Mouse (Mus musculus) liver, embryonic 15.5 days (tissue): ENCODE data around the gene Il17f. TPM values are rescaled to one million over a fixed set of nuclear protein-coding genes. Genes with fewer than 3 reads are reported as not detected.
"Not testable (repeated sequence)": the region's sequence is repeated elsewhere in the genome, so short reads cannot be mapped to it uniquely, and the experiment has no call there.

Experiments used
- ATAC-seq: fragments of 200-750 bp; cut with Nextera tagmentation; 2 replicates; pipeline ENCODE4 v1.8.0; 2017; ENCODE audit warnings: moderate number of reproducible peaks, mild to moderate bottlenecking, moderate library complexity; ENCODE audit not compliant: insufficient read depth
- H3K27ac ChIP-seq: fragments of 300-500 bp; sonication (generic); replicated peaks from 2 replicates; pipeline ENCODE4 v1.5.1; 2015; ENCODE audit warnings: mild to moderate bottlenecking, inconsistent platforms
- H3K27me3 ChIP-seq: fragments of 300-500 bp; sonication (generic); 2 replicates; pipeline ENCODE4 v1.6.1; 2015; ENCODE audit warnings: mild to moderate bottlenecking, inconsistent platforms
- H3K36me3 ChIP-seq: fragments of 300-500 bp; sonication (generic); replicated peaks from 2 replicates; pipeline ENCODE4 v1.6.1; 2015; ENCODE audit warnings: moderate library complexity, mild to moderate bottlenecking, inconsistent platforms
- H3K4me1 ChIP-seq: fragments of 300-500 bp; sonication (generic); replicated peaks from 2 replicates; pipeline ENCODE4 v1.6.1; 2015; ENCODE audit warnings: inconsistent platforms
- H3K4me2 ChIP-seq: fragments of 300-500 bp; sonication (generic); 2 replicates; pipeline ENCODE4 v1.6.1; 2015; ENCODE audit warnings: moderate library complexity, mild to moderate bottlenecking, inconsistent platforms
- H3K4me3 ChIP-seq: fragments of 300-500 bp; sonication (generic); replicated peaks from 2 replicates; pipeline ENCODE4 v1.5.1; 2015; ENCODE audit warnings: mild to moderate bottlenecking, inconsistent platforms
- H3K9ac ChIP-seq: fragments of 300-500 bp; sonication (generic); 2 replicates; pipeline ENCODE4 v1.6.1; 2015; ENCODE audit warnings: moderate library complexity, mild to moderate bottlenecking, inconsistent platforms
- H3K9me3 ChIP-seq: fragments of 300-500 bp; sonication (generic); replicated peaks from 2 replicates; pipeline ENCODE4 v1.6.1; 2016; ENCODE audit warnings: inconsistent platforms
- whole genome bisulfite sequencing: fragments of 180-500 bp; shearing (Covaris S2); methylation state at CpG from one replicate; pipeline ENCODE4 v1.1.7; 2015; ENCODE audit warnings: mixed read lengths; ENCODE audit not compliant: insufficient replicate concordance; 5-methylcytosine and 5-hydroxymethylcytosine counted together
- polyA plus RNA-seq: library from polyadenylated mRNA; unstranded; fragments of >200 nt; fragmentation: Nextera tagmentation; extraction: Ambion mirVana; gene quantifications from 2 replicates; pipeline ENCODE4 v1.2.1, GENCODE M21; 2015

The Il17f gene
- polyA plus RNA-seq, 1 experiment from 2014 or later, result not detected

DNA sequence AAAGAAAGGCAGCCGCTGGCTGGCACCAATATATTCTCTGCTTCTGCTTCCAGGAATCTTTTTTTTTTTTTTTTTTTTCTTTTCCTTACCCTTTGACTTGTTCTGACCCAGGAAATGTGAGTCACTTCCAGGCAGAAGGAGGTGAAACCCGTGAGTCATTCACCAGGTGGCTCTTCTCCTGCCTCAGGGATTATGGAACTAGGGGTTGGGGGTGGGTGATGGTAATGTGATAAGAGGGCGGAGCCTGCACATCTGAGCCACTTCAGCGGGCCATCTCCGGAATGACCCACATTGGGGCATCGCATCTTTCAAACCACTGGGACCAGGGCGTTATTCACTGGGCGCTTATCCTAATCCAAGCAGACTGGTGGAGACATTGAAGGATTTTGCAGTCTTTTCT, 3.4 kb downstream of the Il17f start:
- H3K27ac ChIP-seq, result no peak overlapping the region
- H3K27me3 ChIP-seq, result no peaks in the 10 kb centered on the region
- no peaks in the 10 kb centered on the region for H3K4me1 ChIP-seq
- H3K36me3 ChIP-seq, result no peaks in the 10 kb centered on the region
- ATAC-seq, result no peak
- H3K9me3 ChIP-seq, result no peaks in the 10 kb centered on the region
- no peak overlapping the region for H3K9ac ChIP-seq
- 47% methylated on average over 8 of the region's 8 CpGs for WGBS
- H3K4me3 ChIP-seq, result no peak overlapping the region
- no peak overlapping the region for H3K4me2 ChIP-seq

DNA sequence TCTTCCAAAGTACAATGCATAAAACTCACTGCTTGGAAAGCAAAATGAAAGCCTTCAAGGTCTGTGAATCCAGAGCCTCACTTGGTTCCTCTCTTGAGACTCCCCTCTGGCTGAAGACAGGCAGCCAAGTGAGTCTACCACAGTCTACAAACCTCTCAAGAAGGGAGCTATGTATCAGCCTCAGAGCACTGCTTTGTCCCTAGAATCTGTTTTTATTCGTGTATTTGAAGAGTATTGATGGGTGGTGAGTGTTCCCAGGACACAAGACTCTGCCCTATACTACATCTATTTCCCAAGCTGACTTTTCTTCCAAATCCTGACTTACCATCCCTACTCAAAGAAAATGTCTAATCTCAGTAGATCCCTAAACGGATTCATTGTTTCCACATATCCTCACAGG, 12.1 kb downstream of the Il17f start:
- H3K4me2 ChIP-seq, result no peak overlapping the region
- H3K9ac ChIP-seq, result no peak overlapping the region
- H3K4me3 ChIP-seq, result no peak overlapping the region
- no peaks in the 10 kb centered on the region for H3K9me3 ChIP-seq
- ATAC-seq, result no peak
- WGBS, result 43% methylated on average over 2 of the region's 2 CpGs
- H3K4me1 ChIP-seq, result no peaks in the 10 kb centered on the region
- no peaks in the 10 kb centered on the region for H3K27me3 ChIP-seq
- no peaks in the 10 kb centered on the region for H3K36me3 ChIP-seq
- no peak overlapping the region for H3K27ac ChIP-seq

DNA sequence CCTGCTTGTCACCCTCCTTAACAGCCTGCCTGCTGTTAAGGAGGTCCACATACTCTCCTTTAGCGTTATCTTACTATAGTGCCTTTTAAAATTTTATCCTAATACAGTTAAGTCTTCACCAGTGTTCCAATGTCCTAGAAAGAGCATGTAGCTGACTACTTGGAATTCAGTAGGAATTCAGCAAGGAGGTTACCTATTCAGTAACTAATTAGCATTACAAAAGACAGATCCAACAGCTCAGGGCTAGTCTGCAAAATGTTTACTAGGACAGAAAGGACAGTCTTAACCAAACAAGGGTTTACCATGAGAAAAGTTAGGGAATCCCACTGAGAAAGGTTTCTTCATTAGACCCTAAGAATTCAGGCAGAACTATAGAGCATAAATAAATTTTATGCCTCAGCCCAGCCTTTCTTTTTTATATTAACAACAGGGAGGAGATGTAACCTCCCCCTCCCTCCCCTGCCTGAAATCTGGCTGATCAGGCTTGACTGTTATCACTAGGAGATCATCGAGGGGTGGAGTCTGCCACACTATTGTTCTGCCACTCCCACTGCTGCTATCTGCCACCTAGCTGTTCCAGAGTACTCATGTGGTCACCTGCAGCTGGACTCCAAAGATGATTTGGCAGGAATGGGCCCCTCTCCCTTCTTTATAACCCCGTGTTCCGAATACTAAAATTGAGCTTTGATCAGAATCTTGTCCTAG, 16.2 kb downstream of the Il17f start:
- H3K9me3 ChIP-seq, H3K36me3 ChIP-seq, H3K4me1 ChIP-seq, H3K4me3 ChIP-seq, H3K27ac ChIP-seq, ATAC-seq, H3K4me2 ChIP-seq, H3K27me3 ChIP-seq, H3K9ac ChIP-seq: not testable (repeated sequence)
- WGBS, result 60% methylated on average over 4 of the region's 4 CpGs

DNA sequence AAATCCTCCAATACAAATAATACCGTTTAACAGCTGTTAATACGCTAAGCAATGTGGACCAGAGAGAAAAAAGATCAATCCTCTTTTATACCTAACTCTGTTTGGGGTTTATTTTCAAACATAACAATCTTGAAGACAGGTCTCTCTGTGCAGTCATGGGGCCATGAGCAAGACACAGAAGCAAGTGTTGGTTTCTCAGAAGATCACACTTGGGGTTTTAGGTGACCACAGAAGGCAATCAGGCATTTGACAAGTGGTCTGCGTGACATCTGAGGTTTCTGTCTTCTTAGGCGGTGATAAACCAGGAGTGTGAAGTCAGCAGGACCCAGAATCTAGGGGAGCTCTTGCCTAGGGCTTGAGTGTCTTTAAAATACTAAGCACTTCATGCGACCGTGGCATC, 23.9 kb downstream of the Il17f start:
- no peak for ATAC-seq
- Histone ChIP-seq H3K9ac (no peak overlapping the region), H3K27ac (no peak overlapping the region), H3K4me1 (no peaks in the 10 kb centered on the region), H3K4me3 (no peak overlapping the region), H3K9me3 (no peaks in the 10 kb centered on the region), H3K4me2 (no peak overlapping the region), H3K27me3 (no peaks in the 10 kb centered on the region), H3K36me3 (no peaks in the 10 kb centered on the region)
- 53% methylated on average over 6 of the region's 6 CpGs for WGBS

DNA sequence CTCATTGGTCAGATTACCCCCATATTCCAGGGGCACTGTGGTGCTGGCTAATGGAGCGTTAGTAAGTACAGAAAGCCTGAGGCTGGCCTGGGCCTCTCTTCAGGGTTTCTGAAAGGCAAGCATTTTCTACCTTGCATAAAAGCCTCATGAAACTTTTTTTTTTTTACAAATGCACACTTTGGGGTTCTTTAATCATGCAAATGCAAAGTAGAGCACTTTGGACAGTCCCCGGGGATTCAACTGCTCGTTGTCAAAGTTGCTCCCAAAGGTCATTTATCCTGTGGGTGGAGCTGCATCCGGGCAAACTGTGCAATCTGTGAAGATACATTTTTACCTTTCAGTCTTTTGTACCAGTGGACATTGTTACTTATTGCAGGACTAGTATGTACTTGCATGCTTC, 29.0 kb downstream of the Il17f start:
- whole genome bisulfite sequencing, result 61% methylated on average over 4 of the region's 4 CpGs
- H3K4me2 ChIP-seq, result no peak overlapping the region
- ATAC-seq, result no peak

DNA sequence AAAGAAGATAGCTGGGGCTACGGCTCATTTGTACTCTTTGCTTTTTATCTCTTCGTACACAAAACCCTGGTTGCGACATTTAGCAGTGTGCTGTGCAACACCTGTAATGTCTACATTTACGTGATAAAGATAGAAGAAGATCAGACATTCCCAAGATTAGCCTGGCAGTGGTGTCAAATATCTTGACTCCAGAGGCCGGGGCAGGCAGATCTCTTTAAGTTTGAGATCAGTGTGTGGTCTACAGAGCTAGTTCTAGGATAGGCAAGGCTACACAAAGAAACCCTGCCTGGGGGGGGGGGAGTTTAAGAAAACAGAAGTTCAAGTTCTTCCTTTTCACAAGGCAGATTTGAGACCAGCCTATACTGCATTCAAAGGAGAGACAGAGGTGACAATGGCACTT, 30.1 kb downstream of the Il17f start:
- no peak overlapping the region for H3K4me2 ChIP-seq
- no peak for ATAC-seq
- no peaks in the 10 kb centered on the region for H3K9me3 ChIP-seq
- no peaks in the 10 kb centered on the region for H3K4me1 ChIP-seq
- no peak overlapping the region for H3K27ac ChIP-seq
- no peak overlapping the region for H3K4me3 ChIP-seq
- H3K27me3 ChIP-seq, result no peaks in the 10 kb centered on the region
- H3K36me3 ChIP-seq, result no peaks in the 10 kb centered on the region
- no peak overlapping the region for H3K9ac ChIP-seq
- 61% methylated on average over 5 of the region's 5 CpGs for WGBS

More for the DNA sequence above, 29.0 kb downstream of the Il17f start:
- Histone ChIP-seq H3K27ac (no peak overlapping the region), H3K27me3 (no peaks in the 10 kb centered on the region), H3K4me1 (no peaks in the 10 kb centered on the region), H3K9me3 (no peaks in the 10 kb centered on the region), H3K4me3 (no peak overlapping the region), H3K9ac (no peak overlapping the region), H3K36me3 (no peaks in the 10 kb centered on the region)

DNA sequence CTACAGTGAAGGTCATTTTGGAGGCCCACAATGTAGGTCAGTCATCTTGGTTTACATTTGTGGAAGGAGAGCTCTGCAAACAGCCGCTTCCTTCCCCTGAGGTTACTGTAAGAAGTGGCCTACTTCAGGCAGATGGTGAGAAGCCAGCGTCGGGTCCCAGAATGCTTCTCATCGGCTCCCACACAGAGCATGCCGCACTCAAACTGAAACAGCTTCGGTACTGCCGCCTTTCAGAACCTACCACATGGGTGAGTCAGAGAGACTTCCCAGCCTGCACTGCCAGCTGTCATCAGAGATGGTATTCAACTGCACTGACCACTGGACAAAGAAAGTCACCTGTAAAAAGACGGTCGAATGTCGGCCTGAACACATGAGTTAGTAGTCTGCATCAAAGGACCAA, 30.6 kb downstream of the Il17f start:
- Histone ChIP-seq H3K4me1 (no peaks in the 10 kb centered on the region), H3K4me3 (no peak overlapping the region), H3K9me3 (no peaks in the 10 kb centered on the region), H3K36me3 (no peaks in the 10 kb centered on the region), H3K27ac (no peak overlapping the region), H3K4me2 (no peak overlapping the region), H3K9ac (no peak overlapping the region), H3K27me3 (no peaks in the 10 kb centered on the region)
- WGBS, result 63% methylated on average over 10 of the region's 10 CpGs
- ATAC-seq, result no peak

DNA sequence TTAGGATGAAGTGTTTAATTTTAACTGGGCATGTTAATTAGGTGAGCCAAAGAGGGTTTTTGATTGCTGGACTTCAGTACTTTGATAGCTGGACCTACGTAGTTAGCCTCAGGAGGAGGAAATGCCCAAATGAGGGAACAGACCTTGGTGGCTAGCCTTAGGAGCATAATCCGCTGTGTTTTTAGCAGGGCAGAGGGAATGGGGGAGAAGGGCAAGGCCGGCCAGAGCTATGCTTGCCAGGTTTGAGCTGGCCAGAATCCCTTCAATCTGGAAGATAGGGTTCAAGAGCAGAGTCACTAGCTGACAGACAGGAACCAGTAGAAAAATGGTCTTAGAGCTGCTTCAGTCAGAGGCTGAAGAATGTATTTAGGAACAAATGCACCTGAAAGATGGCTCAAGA, 32.8 kb downstream of the Il17f start:
- no peak for ATAC-seq
- H3K4me3 ChIP-seq, result no peak overlapping the region
- H3K4me1 ChIP-seq, result no peaks in the 10 kb centered on the region
- no peaks in the 10 kb centered on the region for H3K27me3 ChIP-seq
- no peak overlapping the region for H3K4me2 ChIP-seq
- no peak overlapping the region for H3K9ac ChIP-seq
- WGBS, result 65% methylated on average over 3 of the region's 3 CpGs
- no peaks in the 10 kb centered on the region for H3K36me3 ChIP-seq
- no peak overlapping the region for H3K27ac ChIP-seq
- no peaks in the 10 kb centered on the region for H3K9me3 ChIP-seq

DNA sequence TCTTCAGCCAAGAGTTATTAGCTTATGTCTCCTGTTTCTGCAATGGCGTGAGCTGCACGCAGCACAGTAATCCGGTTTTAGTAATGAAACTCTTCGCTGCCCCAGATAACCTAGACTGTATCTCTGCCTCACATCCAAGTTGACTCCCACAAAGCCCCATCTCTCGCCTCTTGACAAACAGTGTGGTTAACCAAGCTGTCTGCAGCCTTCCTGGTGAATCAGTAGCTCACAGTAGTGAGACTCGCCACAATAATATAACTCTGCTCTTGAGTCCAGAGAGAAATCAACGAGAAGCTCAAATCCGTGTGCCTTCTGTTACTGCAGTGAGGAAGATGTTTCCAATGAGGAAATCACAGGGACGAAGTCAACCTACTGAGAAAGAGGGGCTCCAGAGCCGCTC, 36.0 kb downstream of the Il17f start:
- Histone ChIP-seq H3K27ac (no peak overlapping the region), H3K9ac (no peak overlapping the region), H3K9me3 (no peaks in the 10 kb centered on the region), H3K4me2 (no peak overlapping the region), H3K4me1 (no peaks in the 10 kb centered on the region), H3K4me3 (no peak overlapping the region), H3K36me3 (no peaks in the 10 kb centered on the region), H3K27me3 (no peaks in the 10 kb centered on the region)
- ATAC-seq, result no peak
- 30% methylated on average over 10 of the region's 10 CpGs for WGBS

DNA sequence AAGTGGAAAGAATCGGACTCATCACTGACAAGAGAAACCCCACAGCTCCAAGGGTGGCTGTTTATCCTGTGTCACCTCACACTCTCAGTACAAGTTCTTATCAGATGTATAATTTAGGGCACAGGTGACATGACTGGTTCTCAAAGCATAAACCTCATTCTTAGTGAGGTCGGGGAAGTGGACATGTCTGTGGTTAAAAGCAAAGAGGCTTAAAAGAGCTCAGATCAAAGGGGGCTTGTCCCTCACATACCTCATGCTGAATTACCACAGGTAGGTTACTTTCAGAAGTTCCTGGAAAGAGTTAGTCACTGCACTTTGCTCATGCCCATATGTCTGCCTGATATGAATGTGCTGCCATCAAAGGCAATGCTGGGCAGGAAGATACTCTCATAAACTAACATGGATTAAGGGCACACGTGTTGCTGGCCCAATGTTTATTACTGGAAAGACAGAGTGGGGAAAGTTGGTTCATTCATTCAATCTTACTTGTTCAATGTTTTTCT, 49.9 kb downstream of the Il17f start:
- WGBS, result 53% methylated on average over 3 of the region's 3 CpGs
- no peak overlapping the region for H3K27ac ChIP-seq
- no peaks in the 10 kb centered on the region for H3K27me3 ChIP-seq
- no peak overlapping the region for H3K4me3 ChIP-seq
- H3K4me1 ChIP-seq, result no peaks in the 10 kb centered on the region
- ATAC-seq, result no peak
- no peaks in the 10 kb centered on the region for H3K36me3 ChIP-seq
- H3K9ac ChIP-seq, result no peak overlapping the region
- no peak overlapping the region for H3K4me2 ChIP-seq
- H3K9me3 ChIP-seq, result no peaks in the 10 kb centered on the region

DNA sequence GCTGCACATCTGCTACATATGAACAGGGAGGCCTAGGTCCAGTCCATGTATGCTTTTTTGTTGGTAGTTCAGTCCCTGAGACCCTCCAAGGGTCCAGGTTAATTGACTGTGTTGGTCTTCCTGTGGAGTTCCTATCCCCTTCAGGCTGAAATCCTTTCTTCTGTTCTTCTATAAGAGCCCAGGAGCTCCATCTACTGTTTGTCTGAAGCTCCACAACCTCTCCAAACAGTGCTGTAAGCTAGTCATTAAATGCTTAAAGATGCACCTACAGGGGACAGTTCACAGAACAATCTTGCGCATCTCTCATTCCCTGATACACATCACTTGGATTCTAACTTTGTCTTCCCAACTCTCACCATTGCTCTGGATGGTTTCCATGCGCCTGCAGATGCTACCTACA, 51.9 kb downstream of the Il17f start:
- WGBS, result 58% methylated on average over 2 of the region's 2 CpGs
- ATAC-seq, result no peak
- H3K4me2 ChIP-seq, result no peak overlapping the region
- no peak overlapping the region for H3K27ac ChIP-seq
- H3K9me3 ChIP-seq, result no peaks in the 10 kb centered on the region
- H3K9ac ChIP-seq, result no peak overlapping the region
- no peaks in the 10 kb centered on the region for H3K36me3 ChIP-seq
- H3K4me3 ChIP-seq, result no peak overlapping the region
- no peaks in the 10 kb centered on the region for H3K27me3 ChIP-seq
- no peaks in the 10 kb centered on the region for H3K4me1 ChIP-seq

DNA sequence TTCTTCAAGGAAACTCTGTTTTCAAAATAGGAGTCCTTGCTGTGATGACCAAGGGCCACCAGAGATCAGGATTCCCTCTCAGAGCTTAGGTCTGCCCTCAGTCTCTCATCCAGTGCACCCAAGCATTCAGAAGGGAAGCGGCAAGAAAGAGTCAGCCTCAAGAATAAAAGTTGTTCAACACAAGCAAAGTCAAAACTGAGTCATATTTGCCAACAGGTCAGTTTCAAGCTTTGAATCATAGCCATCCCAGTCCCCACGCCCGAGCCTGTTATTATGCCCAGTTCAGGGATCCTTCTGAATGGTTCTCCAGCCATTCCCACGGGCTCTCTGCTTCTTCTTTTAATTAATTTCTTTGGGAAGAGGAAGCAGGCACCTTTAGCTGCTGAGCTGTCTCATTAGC, 53.8 kb downstream of the Il17f start:
- Histone ChIP-seq H3K4me1 (no peaks in the 10 kb centered on the region), H3K9ac (no peak overlapping the region), H3K27ac (no peak overlapping the region), H3K27me3 (no peaks in the 10 kb centered on the region), H3K9me3 (no peaks in the 10 kb centered on the region), H3K4me3 (no peak overlapping the region), H3K36me3 (no peaks in the 10 kb centered on the region), H3K4me2 (no peak overlapping the region)
- no peak for ATAC-seq
- 61% methylated on average over 4 of the region's 4 CpGs for WGBS
